Mouse (Mus musculus) testis, adult 2 months (tissue): ENCODE data around the gene Urod. TPM values are rescaled to one million over a fixed set of nuclear protein-coding genes. Genes with fewer than 3 reads are reported as not detected.
A peak's percentile ranks its signal among the peaks of the same experiment; 100 is the strongest.

ENCODE experiments used
- H3K27ac ChIP-seq: fragments of 200-500 bp; 2 replicates; pipeline ENCODE4 v1.5.1; 2012; ENCODE audit warnings: low read depth, low read length; ENCODE audit not compliant: control insufficient read depth, insufficient read depth
- H3K27me3 ChIP-seq: fragments of 200-500 bp; 2 replicates; pipeline ENCODE4 v1.6.1; 2012; ENCODE audit warnings: mild to moderate bottlenecking, low read length, moderate library complexity; ENCODE audit not compliant: control insufficient read depth, insufficient read depth
- H3K36me3 ChIP-seq: fragments of 200-500 bp; 2 replicates; pipeline ENCODE4 v1.6.1; 2012; ENCODE audit warnings: mild to moderate bottlenecking, low read length; ENCODE audit not compliant: control insufficient read depth, insufficient read depth
- H3K4me1 ChIP-seq: fragments of 200-500 bp; 2 replicates; pipeline ENCODE4 v1.6.1; 2012; ENCODE audit warnings: low read length; ENCODE audit not compliant: control insufficient read depth, insufficient read depth
- H3K4me3 ChIP-seq: fragments of 200-500 bp; 2 replicates; pipeline ENCODE4 v1.5.1; 2012; ENCODE audit warnings: low read depth, mild to moderate bottlenecking, low read length, moderate library complexity, mixed read lengths; ENCODE audit not compliant: control insufficient read depth
- CTCF ChIP-seq: fragments of 200-500 bp; IDR thresholded peaks from 2 replicates; pipeline ENCODE4 v1.5.1; 2012; ENCODE audit warnings: low read depth, mild to moderate bottlenecking, inconsistent platforms, low read length, moderate library complexity; ENCODE audit not compliant: control insufficient read depth, insufficient read depth, insufficient replicate concordance
- POLR2A ChIP-seq: fragments of 200-500 bp; IDR thresholded peaks from 2 replicates; pipeline ENCODE4 v1.6.1; 2012; ENCODE audit warnings: low read depth, mild to moderate bottlenecking, inconsistent platforms, low read length, moderate library complexity; ENCODE audit not compliant: control insufficient read depth
- polyA plus RNA-seq: library from polyadenylated mRNA; depleted of rRNA; stranded (reverse); fragments of >200 nt; gene quantifications from 2 replicates; pipeline ENCODE4 v1.2.3, GENCODE M21; 2012

The Urod gene
- polyA plus RNA-seq, 1 experiment = 16.5 TPM

GRCm38 (mm10) chr4:116989731-116990130 is 4.5 kb downstream of the Urod start:
- Histone ChIP-seq H3K27ac (no peak overlapping the region), H3K27me3 (no peaks in the 10 kb centered on the region), H3K4me1 (peaks cover 15% of the 10 kb centered on the region), H3K36me3 (no peaks in the 10 kb centered on the region), H3K4me3 (no peak overlapping the region)
- TF ChIP-seq CTCF (no peak), POLR2A (no peak)

DNA sequence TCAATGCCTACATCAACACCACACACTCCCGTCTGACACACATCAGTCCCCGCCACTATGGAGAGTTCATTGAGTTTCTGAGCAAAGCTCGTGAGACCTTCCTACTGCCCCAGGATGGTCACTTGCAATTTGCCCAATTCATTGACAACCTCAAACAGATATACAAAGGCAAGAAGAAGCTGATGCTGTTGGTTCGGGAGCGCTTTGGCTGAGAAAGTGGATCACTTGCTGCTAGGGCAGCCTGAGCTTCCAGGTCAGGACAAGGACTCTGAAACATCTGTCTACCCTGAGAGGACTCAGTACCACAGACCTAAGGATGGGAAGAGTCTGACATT is 7.1 kb downstream of the Urod start:
- TF ChIP-seq POLR2A (no peak), CTCF (no peak)
- no peaks in the 10 kb centered on the region for H3K36me3 ChIP-seq
- no peaks in the 10 kb centered on the region for H3K27me3 ChIP-seq
- H3K4me3 ChIP-seq = no peak overlapping the region
- no peaks in the 10 kb centered on the region for H3K4me1 ChIP-seq
- no peak overlapping the region for H3K27ac ChIP-seq

- Histone ChIP-seq H3K27ac (no peak overlapping the region), H3K4me3 (no peak overlapping the region), H3K27me3 (no peaks in the 10 kb centered on the region), H3K36me3 (no peaks in the 10 kb centered on the region), H3K4me1 (no peaks in the 10 kb centered on the region)
- TF ChIP-seq POLR2A (no peak), CTCF (peak; percentile 70; the same call in 1 of the 2 replicates)
Observed at GRCm38 (mm10) chr4:116986400-116987121, 7.7 kb downstream of the Urod start.

DNA sequence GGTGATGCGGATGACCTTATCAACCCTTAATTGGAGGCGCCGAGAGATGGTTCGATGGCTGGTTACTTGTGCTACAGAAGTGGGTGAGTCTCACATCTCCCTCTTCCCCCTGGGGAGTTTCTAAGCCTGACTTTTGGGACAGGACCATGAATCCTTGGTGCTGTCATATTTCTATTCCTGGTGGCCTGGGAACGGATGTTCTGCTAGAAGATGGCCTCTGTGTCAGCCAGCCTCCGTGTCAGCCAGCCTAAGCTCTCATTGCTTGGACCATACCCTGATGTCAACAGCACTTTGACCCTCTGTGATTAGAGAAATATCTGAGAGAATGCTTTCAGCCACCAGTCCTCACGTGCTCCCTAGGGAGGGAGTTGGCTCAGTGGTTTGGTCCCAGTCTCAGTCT is 8.5 kb downstream of the Urod start:
- no peaks in the 10 kb centered on the region for H3K36me3 ChIP-seq

GRCm38 (mm10) chr4:116976503-116976902 is 17.7 kb downstream of the Urod start:
- Histone ChIP-seq H3K36me3 (peaks cover 2% of the 10 kb centered on the region), H3K4me3 (no peak overlapping the region), H3K27me3 (no peaks in the 10 kb centered on the region), H3K4me1 (no peaks in the 10 kb centered on the region), H3K27ac (no peak overlapping the region)
- no peak for TF ChIP-seq CTCF
- TF ChIP-seq POLR2A = no peak

More for the DNA sequence above, 8.5 kb downstream of the Urod start:
- TF ChIP-seq POLR2A = no peak
- no peaks in the 10 kb centered on the region for H3K4me1 ChIP-seq
- H3K27ac ChIP-seq = no peak overlapping the region
- no peaks in the 10 kb centered on the region for H3K27me3 ChIP-seq
- H3K4me3 ChIP-seq = no peak overlapping the region

GRCm38 (mm10) chr4:116954951-116955350 is 39.3 kb downstream of the Urod start:
- H3K36me3 ChIP-seq = no peaks in the 10 kb centered on the region
- H3K4me1 ChIP-seq = no peaks in the 10 kb centered on the region; the same call in 1 of the 2 replicates
- no peaks in the 10 kb centered on the region for H3K27me3 ChIP-seq
- TF ChIP-seq CTCF (no peak), POLR2A (no peak)
- no peak overlapping the region for H3K27ac ChIP-seq
- no peak overlapping the region for H3K4me3 ChIP-seq

GRCm38 (mm10) chr4:116951642-116952041 is 42.6 kb downstream of the Urod start:
- no peak overlapping the region for H3K27ac ChIP-seq
- H3K27me3 ChIP-seq = no peaks in the 10 kb centered on the region
- no peaks in the 10 kb centered on the region for H3K36me3 ChIP-seq
- no peak overlapping the region for H3K4me3 ChIP-seq
- H3K4me1 ChIP-seq = no peaks in the 10 kb centered on the region; the same call in 1 of the 2 replicates
- no peak for TF ChIP-seq POLR2A
- no peak for TF ChIP-seq CTCF
